Mouse (Mus musculus) liver, embryonic 11.5 days (tissue): ENCODE results near the gene Adamtsl3. TPM values are rescaled to one million over a fixed set of nuclear protein-coding genes. Genes with fewer than 3 reads are reported as not detected.

Experiments
- ATAC-seq: fragments of 200-750 bp; cut with Nextera tagmentation; replicated peaks from 2 replicates; pipeline ENCODE4 v1.8.0; 2017; ENCODE audit warnings: moderate number of reproducible peaks, mild to moderate bottlenecking, moderate TSS enrichment, moderate library complexity; ENCODE audit not compliant: low FRiP score
- DNase-seq: peaks from one replicate; pipeline ENCODE4 v3.0.0-alpha.2; 2017; ENCODE audit warnings: low spot score
- H3K27ac ChIP-seq: fragments of 300-500 bp; sonication (generic); 2 replicates; pipeline ENCODE4 v1.5.1; 2014; ENCODE audit warnings: mild to moderate bottlenecking, low read depth, low read length, control low read depth
- H3K27me3 ChIP-seq: fragments of 300-500 bp; sonication (generic); replicated peaks from 2 replicates; pipeline ENCODE4 v1.6.1; 2014; ENCODE audit warnings: low read length, mixed read lengths; ENCODE audit not compliant: control insufficient read depth, insufficient read depth
- H3K36me3 ChIP-seq: fragments of 300-500 bp; sonication (generic); 2 replicates; pipeline ENCODE4 v1.6.1; 2014; ENCODE audit warnings: mild to moderate bottlenecking, low read length, moderate library complexity, mixed read lengths; ENCODE audit not compliant: control insufficient read depth, insufficient read depth
- H3K4me1 ChIP-seq: fragments of 300-500 bp; sonication (generic); replicated peaks from 2 replicates; pipeline ENCODE4 v1.6.1; 2014; ENCODE audit warnings: low read length, mixed read lengths; ENCODE audit not compliant: control insufficient read depth, insufficient read depth
- H3K4me2 ChIP-seq: fragments of 300-500 bp; sonication (generic); 2 replicates; pipeline ENCODE4 v1.6.1; 2014; ENCODE audit warnings: mild to moderate bottlenecking, control low read depth, moderate library complexity
- H3K4me3 ChIP-seq: fragments of 300-500 bp; sonication (generic); 2 replicates; pipeline ENCODE4 v1.5.1; 2014; ENCODE audit warnings: low read depth, low read length, control low read depth
- H3K9ac ChIP-seq: fragments of 300-500 bp; sonication (generic); 2 replicates; pipeline ENCODE4 v1.6.1; 2014; ENCODE audit warnings: low read depth, low read length, control low read depth
- H3K9me3 ChIP-seq: fragments of 300-500 bp; sonication (generic); 2 replicates; pipeline ENCODE4 v1.6.1; 2016; ENCODE audit warnings: low read length, inconsistent platforms, mixed read lengths; ENCODE audit not compliant: control insufficient read depth
- WGBS: fragments of 180-500 bp; shearing (Covaris S2); extraction: QIAGEN DNeasy Blood & Tissue Kit; methylation state at CpG from one replicate; pipeline ENCODE4 v1.1.7; 2014; 5-methylcytosine and 5-hydroxymethylcytosine counted together
- polyA plus RNA-seq: library from polyadenylated mRNA; unstranded; fragments of >200 nt; fragmentation: Nextera tagmentation; extraction: Ambion mirVana; gene quantifications from 2 replicates; pipeline ENCODE4 v1.2.1, GENCODE M21; 2014

The Adamtsl3 gene
- polyA plus RNA-seq, 1 experiment from 2014 or later = 0.37 TPM

DNA sequence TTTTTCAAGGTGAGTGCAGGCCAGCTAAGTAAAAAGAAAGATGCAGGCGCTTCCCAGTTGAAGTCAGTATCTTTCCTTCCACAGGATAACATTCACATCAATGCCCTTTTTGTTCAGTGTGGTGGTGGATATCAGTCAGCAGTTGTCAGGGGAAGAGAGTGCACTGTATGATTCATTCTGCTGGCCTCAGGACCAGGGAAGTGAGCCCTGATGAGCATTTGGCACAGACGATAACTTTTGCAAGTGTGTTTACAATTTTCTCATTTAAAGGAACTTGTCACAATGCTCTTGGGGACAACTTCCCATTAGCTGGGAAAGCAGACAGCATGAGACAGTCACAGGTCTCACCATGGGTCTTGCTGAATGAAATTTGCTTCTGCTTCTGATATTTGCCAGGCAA lies 122.9 kb downstream of the Adamtsl3 start:
- no peak overlapping the region for H3K4me2 ChIP-seq
- H3K4me1 ChIP-seq = no peaks in the 10 kb centered on the region
- no peaks in the 10 kb centered on the region for H3K27me3 ChIP-seq
- H3K36me3 ChIP-seq = no peaks in the 10 kb centered on the region
- ATAC-seq (no peak), DNase-seq (no peak)
- H3K9me3 ChIP-seq = no peaks in the 10 kb centered on the region
- H3K27ac ChIP-seq = no peak overlapping the region
- H3K4me3 ChIP-seq = no peak overlapping the region
- WGBS = 51% methylated on average over 2 of the region's 2 CpGs
- H3K9ac ChIP-seq = no peak overlapping the region

- no peaks in the 10 kb centered on the region for H3K4me1 ChIP-seq
- H3K9me3 ChIP-seq = no peaks in the 10 kb centered on the region
- H3K27me3 ChIP-seq = no peaks in the 10 kb centered on the region
- H3K4me2 ChIP-seq = no peak overlapping the region
- no peak overlapping the region for H3K9ac ChIP-seq
- ATAC-seq = no peak
- no peak for DNase-seq
- H3K36me3 ChIP-seq = no peaks in the 10 kb centered on the region
- H3K4me3 ChIP-seq = no peak overlapping the region
- no peak overlapping the region for H3K27ac ChIP-seq
- 82% methylated on average over 10 of the region's 10 CpGs for WGBS
These were observed 127.5 kb downstream of the Adamtsl3 start for GRCm38 (mm10) chr7:82462921-82463523.

GRCm38 (mm10) chr7:82464364-82464763 lies 128.9 kb downstream of the Adamtsl3 start:
- no peaks in the 10 kb centered on the region for H3K4me1 ChIP-seq
- H3K36me3 ChIP-seq = no peaks in the 10 kb centered on the region
- no peaks in the 10 kb centered on the region for H3K27me3 ChIP-seq
- DNase-seq = no peak
- WGBS = 50% methylated on average over 2 of the region's 2 CpGs
- no peak for ATAC-seq
- no peak overlapping the region for H3K4me3 ChIP-seq
- H3K4me2 ChIP-seq = no peak overlapping the region
- no peaks in the 10 kb centered on the region for H3K9me3 ChIP-seq
- no peak overlapping the region for H3K27ac ChIP-seq
- H3K9ac ChIP-seq = no peak overlapping the region

GRCm38 (mm10) chr7:82465437-82465836 lies 129.9 kb downstream of the Adamtsl3 start:
- Histone ChIP-seq H3K4me3 (no peak overlapping the region), H3K27ac (no peak overlapping the region), H3K9ac (no peak overlapping the region), H3K4me1 (no peaks in the 10 kb centered on the region), H3K4me2 (no peak overlapping the region), H3K9me3 (no peaks in the 10 kb centered on the region), H3K36me3 (no peaks in the 10 kb centered on the region), H3K27me3 (no peaks in the 10 kb centered on the region)
- no peak for ATAC-seq
- DNase-seq = no peak
- 60% methylated on average over 6 of the region's 6 CpGs for WGBS

- Histone ChIP-seq H3K27ac (no peak overlapping the region), H3K9me3 (no peaks in the 10 kb centered on the region), H3K36me3 (no peaks in the 10 kb centered on the region), H3K4me1 (no peaks in the 10 kb centered on the region), H3K27me3 (no peaks in the 10 kb centered on the region), H3K9ac (no peak overlapping the region), H3K4me2 (no peak overlapping the region), H3K4me3 (no peak overlapping the region)
- DNase-seq (no peak), ATAC-seq (no peak)
- WGBS = 81% methylated on average over 16 of the region's 16 CpGs
These were observed 141.1 kb downstream of the Adamtsl3 start for GRCm38 (mm10) chr7:82476441-82477221.

GRCm38 (mm10) chr7:82478461-82478860 lies 143.0 kb downstream of the Adamtsl3 start:
- H3K4me3 ChIP-seq = no peak overlapping the region
- no peaks in the 10 kb centered on the region for H3K36me3 ChIP-seq
- H3K27ac ChIP-seq = no peak overlapping the region
- ATAC-seq = no peak
- H3K27me3 ChIP-seq = no peaks in the 10 kb centered on the region
- WGBS = 71% methylated on average over 3 of the region's 3 CpGs
- no peak for DNase-seq
- no peaks in the 10 kb centered on the region for H3K9me3 ChIP-seq
- no peak overlapping the region for H3K9ac ChIP-seq
- H3K4me2 ChIP-seq = no peak overlapping the region
- no peaks in the 10 kb centered on the region for H3K4me1 ChIP-seq

GRCm38 (mm10) chr7:82478861-82479755 lies 143.6 kb downstream of the Adamtsl3 start:
- WGBS = 76% methylated on average over 10 of the region's 10 CpGs

DNA sequence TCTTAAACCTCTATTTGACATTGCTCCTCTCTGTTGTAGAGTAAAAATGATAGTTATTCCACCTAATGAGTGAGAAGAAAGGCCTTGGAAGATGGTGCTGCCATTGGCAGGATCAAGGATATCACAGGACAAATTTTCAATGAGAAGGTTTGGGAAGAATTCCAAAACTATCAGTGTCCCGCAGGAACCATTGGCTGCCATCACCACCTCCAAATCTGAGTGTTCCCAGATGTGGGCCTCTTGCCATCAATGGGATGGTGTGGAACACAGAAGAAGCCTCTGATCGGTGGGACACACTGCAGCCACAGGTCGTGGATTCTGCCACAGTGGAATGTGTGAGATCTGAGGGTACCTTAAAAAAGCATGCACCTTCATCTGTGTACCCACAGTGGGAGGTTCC lies 147.9 kb downstream of the Adamtsl3 start:
- Histone ChIP-seq H3K9ac (no peak overlapping the region), H3K27ac (no peak overlapping the region), H3K36me3 (no peaks in the 10 kb centered on the region), H3K4me2 (no peak overlapping the region), H3K4me3 (no peak overlapping the region), H3K9me3 (no peaks in the 10 kb centered on the region), H3K4me1 (no peaks in the 10 kb centered on the region), H3K27me3 (no peaks in the 10 kb centered on the region)
- ATAC-seq (no peak), DNase-seq (no peak)
- WGBS = 80% methylated on average over 3 of the region's 3 CpGs

More at GRCm38 (mm10) chr7:82478861-82479755, 143.6 kb downstream of the Adamtsl3 start:
- ATAC-seq (no peak), DNase-seq (no peak)
- no peak overlapping the region for H3K4me2 ChIP-seq
- H3K9me3 ChIP-seq = no peaks in the 10 kb centered on the region
- no peak overlapping the region for H3K9ac ChIP-seq
- no peaks in the 10 kb centered on the region for H3K27me3 ChIP-seq
- H3K4me1 ChIP-seq = no peaks in the 10 kb centered on the region
- no peak overlapping the region for H3K4me3 ChIP-seq
- H3K36me3 ChIP-seq = no peaks in the 10 kb centered on the region
- no peak overlapping the region for H3K27ac ChIP-seq
